8 mouse cellular contexts compared by ENCODE assay signal in genomic region chr19:24557456-24557855, GRCm38 (mm10). TPM values are rescaled to one million over a fixed set of nuclear protein-coding genes. Genes with fewer than 3 reads are reported as not detected.
A peak's percentile ranks its signal among the peaks of the same experiment; 100 is the strongest.
DNase-seq lines count a peak whose midpoint lies in the region; ATAC-seq and TF ChIP-seq lines count a peak whose summit lies in the region.

No protein-coding gene starts in this region.

- H3K27me3 ChIP-seq in kidney, embryonic 16.5 days (ENCODE audit: insufficient read depth, low read length) = peaks cover 2% of the 10 kb centered on the region; the same call in 1 of the 2 replicates
- H3K27me3 ChIP-seq in heart, embryonic 16.5 days (ENCODE audit: control insufficient read depth, insufficient read depth, low read length) = 0 out of 2 replicates have a peak, but pooled peaks cover 2% of the 10 kb centered on the region
- peaks cover 26% of the 10 kb centered on the region for H3K27me3 ChIP-seq in liver, embryonic 12.5 days (replicated peaks)
- peaks cover 3% of the 10 kb centered on the region; the same call in 1 of the 2 replicates for H3K27me3 ChIP-seq in neural tube, embryonic 14.5 days (ENCODE audit: control insufficient read depth, insufficient read depth, low read length)

- no peaks in the 10 kb centered on the region for H3K9me3 ChIP-seq in kidney, embryonic 16.5 days (ENCODE audit: low read length)
- H3K9me3 ChIP-seq in heart, embryonic 16.5 days (replicated peaks; ENCODE audit: control insufficient read depth, low read length) = peaks cover 4% of the 10 kb centered on the region; the same call in 1 of the 2 replicates
- no peaks in the 10 kb centered on the region for H3K9me3 ChIP-seq in liver, embryonic 12.5 days (replicated peaks)
- H3K9me3 ChIP-seq in neural tube, embryonic 14.5 days (ENCODE audit: control insufficient read depth, low read length) = no peaks in the 10 kb centered on the region

- no peak overlapping the region for H3K27ac ChIP-seq in kidney, embryonic 16.5 days (ENCODE audit: low read length)
- no peak overlapping the region for H3K27ac ChIP-seq in heart, embryonic 16.5 days (ENCODE audit: low read length)
- no peak overlapping the region for H3K27ac ChIP-seq in liver, embryonic 12.5 days
- H3K27ac ChIP-seq in neural tube, embryonic 14.5 days (ENCODE audit: low read depth, low read length) = no peak overlapping the region

- WGBS in kidney, embryonic 16.5 days = under 1% methylated on average over 11 of the region's 11 CpGs
- WGBS in heart, embryonic 16.5 days = 4% methylated on average over 11 of the region's 11 CpGs
- 4% methylated on average over 11 of the region's 11 CpGs for WGBS in liver, embryonic 12.5 days (ENCODE audit: insufficient replicate concordance)
- 1% methylated on average over 11 of the region's 11 CpGs for WGBS in neural tube, embryonic 14.5 days

- TF ChIP-seq CTCF in brain, embryonic 14.5 days (IDR thresholded peaks at IDR 0.05; ENCODE audit: borderline replicate concordance, extremely low read depth, insufficient read depth, insufficient read length) = peak; percentile 35; the same call in 1 of the 2 replicates

- H3K4me2 ChIP-seq in kidney, embryonic 16.5 days (replicated peaks; ENCODE audit: low read depth, low read length) = peak overlapping the region; percentile 95
- H3K4me2 ChIP-seq in heart, embryonic 16.5 days (ENCODE audit: low read depth, low read length) = peak overlapping the region; percentile 94
- peak overlapping the region; percentile 94 for H3K4me2 ChIP-seq in liver, embryonic 12.5 days
- peak overlapping the region; percentile 71 for H3K4me2 ChIP-seq in neural tube, embryonic 14.5 days (ENCODE audit: low read depth, low read length)

- DNase-seq in kidney, postnatal 25 days = no peak
- DNase-seq in brain, embryonic 14.5 days (ENCODE audit: low read depth) = peak; percentile 50
- no peak for DNase-seq in frontal cortex, adult 2 months (ENCODE audit: extremely low spot score in 1 of 2, low spot score in 1 of 2)
- no peak for DNase-seq in cerebellum, adult 9-11 months

- no peak for TF ChIP-seq POLR2A in brain, embryonic 14.5 days (IDR thresholded peaks at IDR 0.05; ENCODE audit: borderline replicate concordance, extremely low read depth, insufficient read depth, insufficient read length, poor library complexity, severe bottlenecking)

- ATAC-seq in kidney, embryonic 16.5 days (ENCODE audit: low FRiP score, low TSS enrichment) = peak; percentile 44; the same call in 1 of the 2 replicates
- ATAC-seq in heart, embryonic 16.5 days (replicated peaks; ENCODE audit: extremely low read depth, insufficient read depth, low FRiP score) = no peak
- no peak for ATAC-seq in liver, embryonic 12.5 days
- ATAC-seq in neural tube, embryonic 14.5 days (ENCODE audit: low read depth) = no peak

- H3K9ac ChIP-seq in kidney, embryonic 16.5 days (replicated peaks; ENCODE audit: low read length) = no peak overlapping the region; the same call in 1 of the 2 replicates
- H3K9ac ChIP-seq in heart, embryonic 16.5 days (ENCODE audit: low read length) = 0 out of 2 replicates have a peak overlapping the region, but pooled peaks have one; percentile 34
- no peak overlapping the region for H3K9ac ChIP-seq in liver, embryonic 12.5 days
- no peak overlapping the region for H3K9ac ChIP-seq in neural tube, embryonic 14.5 days (replicated peaks; ENCODE audit: low read depth, low read length)

- no peaks in the 10 kb centered on the region for H3K36me3 ChIP-seq in kidney, embryonic 16.5 days (ENCODE audit: insufficient read depth, low read length)
- no peaks in the 10 kb centered on the region for H3K36me3 ChIP-seq in heart, embryonic 16.5 days (ENCODE audit: control insufficient read depth, insufficient read depth)
- H3K36me3 ChIP-seq in liver, embryonic 12.5 days = no peaks in the 10 kb centered on the region
- no peaks in the 10 kb centered on the region for H3K36me3 ChIP-seq in neural tube, embryonic 14.5 days (ENCODE audit: control insufficient read depth, insufficient read depth, low read length)

- H3K4me1 ChIP-seq in kidney, embryonic 16.5 days (ENCODE audit: insufficient read depth, low read length) = peaks cover 32% of the 10 kb centered on the region
- peaks cover 25% of the 10 kb centered on the region for H3K4me1 ChIP-seq in heart, embryonic 16.5 days (ENCODE audit: control insufficient read depth, insufficient read depth, low read length)
- H3K4me1 ChIP-seq in liver, embryonic 12.5 days = peaks cover 36% of the 10 kb centered on the region
- peaks cover 5% of the 10 kb centered on the region for H3K4me1 ChIP-seq in neural tube, embryonic 14.5 days (ENCODE audit: control insufficient read depth, insufficient read depth, low read length)

- peak overlapping the region; percentile 85 for H3K4me3 ChIP-seq in kidney, embryonic 16.5 days (ENCODE audit: low read length)
- H3K4me3 ChIP-seq in heart, embryonic 16.5 days (ENCODE audit: low read length) = peak overlapping the region; percentile 86
- peak overlapping the region; percentile 82; the same call in 1 of the 2 replicates for H3K4me3 ChIP-seq in liver, embryonic 12.5 days
- no peak overlapping the region for H3K4me3 ChIP-seq in neural tube, embryonic 14.5 days (ENCODE audit: low read depth, low read length)

RNA-seq across cellular contexts. Expression of gene Pip5k1b, which starts 1.8 kb away (rescaled TPM):
- 2.1 and 2.2 TPM in 2 replicates for polyA plus RNA-seq in kidney, embryonic 16.5 days (2015; fragmentation: Nextera tagmentation; extraction: Ambion mirVana)
- polyA plus RNA-seq in brain, embryonic 14.5 days (2012; rRNA removed) = 1.6 and 2.8 TPM in 2 replicates
- 9.6 and 11.1 TPM in 2 replicates for polyA plus RNA-seq in heart, embryonic 16.5 days (2015; fragmentation: Nextera tagmentation; extraction: Ambion mirVana)
- polyA plus RNA-seq in liver, embryonic 12.5 days (2016; fragmentation: Nextera tagmentation; extraction: Ambion mirVana) = 9.1 and 9.5 TPM in 2 replicates
- polyA plus RNA-seq in neural tube, embryonic 14.5 days (2014; fragmentation: Nextera tagmentation; extraction: Ambion mirVana) = 1.9 and 2.1 TPM in 2 replicates
- 13.2 and 13.6 TPM in 2 replicates for polyA plus RNA-seq in frontal cortex, adult 2 months (2012; rRNA removed)
